Mouse (Mus musculus) lung, embryonic 16.5 days (tissue): ENCODE data around the gene Apoc2. TPM values are rescaled to one million over a fixed set of nuclear protein-coding genes. Genes with fewer than 3 reads are reported as not detected.

ENCODE experiments used
- ATAC-seq: fragments of 200-750 bp; cut with Nextera tagmentation; 2 replicates; pipeline ENCODE4 v1.8.0; 2017; ENCODE audit warnings: low read depth, mild to moderate bottlenecking, moderate library complexity
- H3K27ac ChIP-seq: fragments of 300-500 bp; sonication (generic); 2 replicates; pipeline ENCODE4 v1.5.1; 2014; ENCODE audit warnings: mild to moderate bottlenecking, control low read depth, low read length
- H3K27me3 ChIP-seq: fragments of 300-500 bp; sonication (generic); 2 replicates; pipeline ENCODE4 v1.6.1; 2014; ENCODE audit warnings: low read depth, low read length, mixed read lengths; ENCODE audit not compliant: control insufficient read depth, insufficient read depth
- H3K36me3 ChIP-seq: fragments of 300-500 bp; sonication (generic); 2 replicates; pipeline ENCODE4 v1.6.1; 2014; ENCODE audit warnings: low read length; ENCODE audit not compliant: control insufficient read depth, insufficient read depth
- H3K4me1 ChIP-seq: fragments of 300-500 bp; sonication (generic); replicated peaks from 2 replicates; pipeline ENCODE4 v1.6.1; 2014; ENCODE audit warnings: low read length, mixed read lengths; ENCODE audit not compliant: control insufficient read depth, insufficient read depth
- H3K4me2 ChIP-seq: fragments of 300-500 bp; sonication (generic); 2 replicates; pipeline ENCODE4 v1.6.1; 2014; ENCODE audit warnings: low read depth, low read length, control low read depth
- H3K4me3 ChIP-seq: fragments of 300-500 bp; sonication (generic); 2 replicates; pipeline ENCODE4 v1.5.1; 2014; ENCODE audit warnings: mild to moderate bottlenecking, low read length, control low read depth
- H3K9ac ChIP-seq: fragments of 300-500 bp; sonication (generic); 2 replicates; pipeline ENCODE4 v1.6.1; 2014; ENCODE audit warnings: low read length, control low read depth
- H3K9me3 ChIP-seq: fragments of 300-500 bp; sonication (generic); 2 replicates; pipeline ENCODE4 v1.6.1; 2016; ENCODE audit warnings: low read length; ENCODE audit not compliant: control insufficient read depth
- WGBS: fragments of 180-500 bp; shearing (Covaris S2); extraction: QIAGEN DNeasy Blood & Tissue Kit; methylation state at CpG from one replicate; pipeline ENCODE4 v1.1.7; 2014; 5-methylcytosine and 5-hydroxymethylcytosine counted together
- polyA plus RNA-seq: library from polyadenylated mRNA; unstranded; fragments of >200 nt; fragmentation: Nextera tagmentation; extraction: Ambion mirVana; gene quantifications from 2 replicates; pipeline ENCODE4 v1.2.1, GENCODE M21; 2015

Apoc2 gene
- polyA plus RNA-seq, 1 experiment from 2014 or later: 3.3 TPM

- H3K9ac ChIP-seq: no peak overlapping the region
- whole genome bisulfite sequencing: 73% methylated on average over 2 of the region's 2 CpGs
- no peak overlapping the region for H3K27ac ChIP-seq
- H3K36me3 ChIP-seq: peaks cover 36% of the 10 kb centered on the region
- no peak overlapping the region for H3K4me3 ChIP-seq
- H3K9me3 ChIP-seq: no peaks in the 10 kb centered on the region
- no peaks in the 10 kb centered on the region for H3K27me3 ChIP-seq
- no peak overlapping the region for H3K4me2 ChIP-seq
- no peak for ATAC-seq
- no peaks in the 10 kb centered on the region for H3K4me1 ChIP-seq
Observed at GRCm38 (mm10) chr7:19652614-19653013, 25.1 kb downstream of the Apoc2 start.

DNA sequence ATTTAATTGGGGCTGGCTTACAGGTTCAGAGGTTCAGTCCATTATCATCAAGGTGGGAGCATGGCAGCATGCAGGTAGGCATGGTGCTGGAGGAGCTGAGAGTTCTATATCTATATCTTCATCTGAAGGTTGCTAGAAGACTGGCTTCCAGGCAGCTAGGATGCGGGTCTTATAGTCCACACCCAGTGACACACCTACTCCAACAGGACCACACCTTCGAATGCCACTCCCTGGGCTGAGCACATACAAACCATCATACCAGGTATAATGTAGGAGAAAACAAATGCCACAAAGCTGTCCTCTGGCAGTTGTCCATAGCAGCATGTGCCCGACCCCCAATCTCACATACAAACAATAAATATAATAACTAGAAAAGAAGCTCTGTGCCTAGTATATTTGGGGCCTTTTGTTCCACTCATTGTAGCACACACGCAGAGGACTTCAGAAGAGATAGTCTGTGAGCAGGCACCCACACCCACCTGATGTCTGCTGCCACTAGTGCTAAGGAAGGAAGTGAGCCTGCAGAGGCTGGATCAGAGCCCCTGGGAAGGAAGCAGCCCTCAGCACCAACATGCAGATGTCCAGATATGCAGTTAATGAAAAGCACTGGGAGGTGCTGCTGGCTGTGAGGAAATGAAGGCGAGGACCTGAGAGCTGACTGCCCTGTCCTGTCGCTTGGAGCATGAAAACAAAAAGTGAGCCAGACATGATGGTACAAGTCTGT lies 26.5 kb downstream of the Apoc2 start:
- peaks cover 42% of the 10 kb centered on the region for H3K36me3 ChIP-seq
- 85% methylated on average over 6 of the region's 6 CpGs for WGBS
- H3K27ac ChIP-seq: no peak overlapping the region

GRCm38 (mm10) chr7:19641223-19641622 lies 36.5 kb downstream of the Apoc2 start:
- no peaks in the 10 kb centered on the region for H3K27me3 ChIP-seq
- no peak for ATAC-seq
- H3K4me3 ChIP-seq: no peak overlapping the region
- WGBS: 91% methylated on average over 4 of the region's 4 CpGs
- H3K9me3 ChIP-seq: no peaks in the 10 kb centered on the region
- H3K4me1 ChIP-seq: no peaks in the 10 kb centered on the region
- no peak overlapping the region for H3K9ac ChIP-seq
- H3K27ac ChIP-seq: no peak overlapping the region
- peaks cover 35% of the 10 kb centered on the region for H3K36me3 ChIP-seq
- H3K4me2 ChIP-seq: no peak overlapping the region

More for the DNA sequence above, 26.5 kb downstream of the Apoc2 start:
- Histone ChIP-seq H3K4me3 (no peak overlapping the region), H3K9me3 (no peaks in the 10 kb centered on the region), H3K4me1 (no peaks in the 10 kb centered on the region), H3K27me3 (no peaks in the 10 kb centered on the region), H3K9ac (no peak overlapping the region), H3K4me2 (no peak overlapping the region)
- no peak for ATAC-seq

DNA sequence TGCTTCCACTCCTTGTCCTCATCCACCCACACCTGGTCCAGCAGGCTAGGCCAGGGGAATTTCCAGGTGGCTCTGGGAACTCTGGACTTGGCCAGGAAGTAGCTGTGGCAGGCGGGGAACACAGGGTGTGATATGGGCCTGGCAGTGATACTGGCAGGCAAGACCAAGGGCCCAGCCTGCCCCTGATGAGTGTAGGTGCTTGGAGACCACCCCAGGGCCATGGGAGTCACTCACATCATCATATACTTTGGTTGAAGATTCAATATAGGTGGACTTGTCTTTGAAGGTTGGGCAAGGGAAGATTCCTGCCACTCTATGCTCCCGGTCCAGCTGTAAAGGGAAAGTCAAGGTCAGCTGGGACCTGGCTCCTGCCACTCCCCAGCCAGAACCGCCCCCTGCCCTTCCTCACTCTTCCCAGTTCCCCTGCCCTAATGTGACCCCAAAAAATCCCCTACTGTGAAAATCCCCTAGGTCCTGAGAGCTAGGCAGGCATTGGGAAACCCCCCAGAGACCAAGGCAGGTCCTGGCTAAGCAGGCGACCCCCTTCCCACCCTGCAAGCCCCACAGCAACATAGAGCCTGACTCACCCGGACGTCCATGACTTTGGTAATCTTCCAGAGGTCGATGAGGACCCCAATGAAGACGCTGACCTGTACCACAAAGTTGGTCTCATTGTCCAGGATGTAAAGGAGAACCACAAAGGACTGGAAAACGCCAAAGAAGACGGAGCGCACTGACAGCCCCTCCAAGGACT lies 42.5 kb downstream of the Apoc2 start:
- no peak overlapping the region for H3K4me3 ChIP-seq
- peaks cover 34% of the 10 kb centered on the region for H3K36me3 ChIP-seq
- ATAC-seq: no peak
- no peaks in the 10 kb centered on the region for H3K4me1 ChIP-seq
- no peak overlapping the region for H3K27ac ChIP-seq
- no peaks in the 10 kb centered on the region for H3K27me3 ChIP-seq
- WGBS: 85% methylated on average over 11 of the region's 11 CpGs
- no peaks in the 10 kb centered on the region for H3K9me3 ChIP-seq
- no peak overlapping the region for H3K9ac ChIP-seq
- no peak overlapping the region for H3K4me2 ChIP-seq

DNA sequence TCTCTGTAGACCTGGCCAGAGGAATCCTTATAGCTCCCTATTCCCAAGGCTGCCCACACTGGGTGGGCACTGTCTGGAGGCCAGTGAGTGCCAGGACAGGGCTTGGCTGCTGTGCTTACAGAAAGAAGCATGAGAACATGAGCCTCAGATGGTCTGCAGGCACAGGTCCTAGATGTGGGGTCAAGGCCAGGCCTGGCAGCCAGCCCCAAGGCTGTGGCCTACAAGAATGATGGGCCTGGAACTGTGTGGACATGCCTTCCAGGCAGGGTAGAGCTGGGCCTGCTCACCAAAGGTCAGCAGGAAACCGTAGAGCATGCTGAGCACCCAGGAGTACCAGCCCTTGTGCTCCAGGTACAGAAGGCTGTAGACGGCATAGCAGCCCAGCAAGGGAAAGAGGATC lies 43.1 kb downstream of the Apoc2 start:
- no peaks in the 10 kb centered on the region for H3K27me3 ChIP-seq
- 91% methylated on average over 2 of the region's 2 CpGs for WGBS
- no peak overlapping the region for H3K4me3 ChIP-seq
- no peaks in the 10 kb centered on the region for H3K4me1 ChIP-seq
- H3K36me3 ChIP-seq: peaks cover 34% of the 10 kb centered on the region
- no peak overlapping the region for H3K4me2 ChIP-seq
- H3K27ac ChIP-seq: no peak overlapping the region
- no peaks in the 10 kb centered on the region for H3K9me3 ChIP-seq
- H3K9ac ChIP-seq: no peak overlapping the region
- no peak for ATAC-seq

- no peak overlapping the region for H3K4me3 ChIP-seq
- H3K36me3 ChIP-seq: peaks cover 34% of the 10 kb centered on the region
- WGBS: 89% methylated on average over 15 of the region's 15 CpGs
- no peaks in the 10 kb centered on the region for H3K27me3 ChIP-seq
- ATAC-seq: no peak
- no peak overlapping the region for H3K27ac ChIP-seq
- H3K4me1 ChIP-seq: no peaks in the 10 kb centered on the region
- no peak overlapping the region for H3K9ac ChIP-seq
- no peak overlapping the region for H3K4me2 ChIP-seq
- H3K9me3 ChIP-seq: no peaks in the 10 kb centered on the region
Observed at GRCm38 (mm10) chr7:19633855-19634254, 43.9 kb downstream of the Apoc2 start.

DNA sequence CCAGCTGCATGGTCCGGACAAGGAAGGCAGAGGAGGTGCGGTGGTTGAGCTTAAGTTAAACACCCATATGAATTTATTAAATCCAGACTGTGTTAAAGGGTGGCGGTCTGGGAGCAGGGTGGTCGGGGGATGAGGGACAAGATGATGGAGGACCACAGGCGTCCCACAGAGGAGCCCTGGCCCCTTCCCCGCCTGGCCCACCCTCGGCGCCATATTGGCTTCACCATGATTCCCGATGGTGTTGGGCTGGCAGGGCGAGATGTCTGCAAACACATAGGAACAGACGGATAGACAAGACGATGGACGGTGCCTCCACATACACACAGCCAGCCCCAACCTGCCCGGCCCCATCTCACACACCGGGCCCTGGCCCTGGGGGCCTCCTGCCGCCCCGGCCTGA lies 44.5 kb downstream of the Apoc2 start:
- no peak overlapping the region for H3K27ac ChIP-seq
- H3K36me3 ChIP-seq: peaks cover 34% of the 10 kb centered on the region
- no peaks in the 10 kb centered on the region for H3K4me1 ChIP-seq
- H3K4me2 ChIP-seq: no peak overlapping the region
- H3K27me3 ChIP-seq: no peaks in the 10 kb centered on the region
- 80% methylated on average over 17 of the region's 17 CpGs for WGBS
- H3K4me3 ChIP-seq: no peak overlapping the region
- no peak for ATAC-seq
- no peaks in the 10 kb centered on the region for H3K9me3 ChIP-seq
- H3K9ac ChIP-seq: no peak overlapping the region

- peaks cover 31% of the 10 kb centered on the region for H3K36me3 ChIP-seq
- no peaks in the 10 kb centered on the region for H3K27me3 ChIP-seq
- no peak overlapping the region for H3K9ac ChIP-seq
- H3K4me3 ChIP-seq: no peak overlapping the region
- no peak overlapping the region for H3K4me2 ChIP-seq
- H3K4me1 ChIP-seq: no peaks in the 10 kb centered on the region
- no peak for ATAC-seq
- H3K9me3 ChIP-seq: no peaks in the 10 kb centered on the region
- H3K27ac ChIP-seq: no peak overlapping the region
Observed at GRCm38 (mm10) chr7:19632720-19633119, 45.0 kb downstream of the Apoc2 start.

DNA sequence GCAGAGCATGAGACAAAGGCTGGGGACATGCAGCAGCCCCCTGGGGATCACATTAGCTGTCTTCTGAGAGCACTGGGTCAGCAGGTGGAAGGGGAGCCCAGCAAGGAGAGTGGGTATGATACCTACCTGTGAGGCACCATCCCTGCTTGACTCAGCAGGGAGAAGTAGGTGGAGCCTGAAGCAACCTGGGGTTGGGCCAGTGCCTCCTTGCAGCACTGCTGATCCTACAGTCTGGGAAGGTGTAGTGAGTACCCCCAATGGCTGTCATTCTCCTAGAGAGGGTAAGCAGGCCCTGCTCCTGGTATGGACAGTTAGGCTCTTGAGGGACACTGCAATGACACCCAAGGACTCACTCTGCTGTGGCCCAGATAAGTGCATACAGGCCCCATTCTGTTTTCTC lies 45.5 kb downstream of the Apoc2 start:
- H3K27ac ChIP-seq: no peak overlapping the region
- H3K27me3 ChIP-seq: no peaks in the 10 kb centered on the region
- no peak overlapping the region for H3K4me2 ChIP-seq
- peaks cover 28% of the 10 kb centered on the region for H3K36me3 ChIP-seq
- ATAC-seq: no peak
- H3K9ac ChIP-seq: no peak overlapping the region
- H3K4me1 ChIP-seq: no peaks in the 10 kb centered on the region
- H3K4me3 ChIP-seq: no peak overlapping the region
- H3K9me3 ChIP-seq: no peaks in the 10 kb centered on the region
